Mouse (Mus musculus): Measurements from ENCODE around the gene Kcnt2. TPM values are rescaled to one million over a fixed set of nuclear protein-coding genes. Genes with fewer than 3 reads are reported as not detected.

Gene Kcnt2
- polyA plus RNA-seq, 1 experiment: not detected

- no peak for TF ChIP-seq CTCF (IDR thresholded peaks at IDR 0.05; ENCODE audit: control insufficient read depth, insufficient read depth, low read length)
- TF ChIP-seq POLR2A (IDR thresholded peaks at IDR 0.05; ENCODE audit: borderline replicate concordance, control insufficient read depth, low read depth, low read length): no peak
- H3K4me3 ChIP-seq (replicated peaks; ENCODE audit: control insufficient read depth, low read depth, low read length): no peak overlapping the region
- H3K27ac ChIP-seq (ENCODE audit: control insufficient read depth, insufficient read depth, low read depth, low read length, poor library complexity): no peak overlapping the region
These were observed 379.0 kb downstream of the Kcnt2 start for GRCm38 (mm10) chr1:140624918-140625317.

GRCm38 (mm10) chr1:140659607-140660340 is 413.8 kb downstream of the Kcnt2 start:
- WGBS: 54% methylated on average over 3 of the region's 3 CpGs
- H3K4me1 ChIP-seq (ENCODE audit: control insufficient read depth, insufficient read depth, low read length): no peaks in the 10 kb centered on the region
- no peak overlapping the region for H3K4me3 ChIP-seq (replicated peaks; ENCODE audit: control insufficient read depth, low read depth, low read length)
- TF ChIP-seq CTCF (IDR thresholded peaks at IDR 0.05; ENCODE audit: control insufficient read depth, insufficient read depth, low read length) (no peak), POLR2A (IDR thresholded peaks at IDR 0.05; ENCODE audit: borderline replicate concordance, control insufficient read depth, low read depth, low read length) (no peak)
- H3K27ac ChIP-seq (ENCODE audit: control insufficient read depth, insufficient read depth, low read depth, low read length, poor library complexity): no peak overlapping the region

More at GRCm38 (mm10) chr1:140624918-140625317, 379.0 kb downstream of the Kcnt2 start:
- H3K4me1 ChIP-seq (ENCODE audit: control insufficient read depth, insufficient read depth, low read length): no peaks in the 10 kb centered on the region

- H3K4me1 ChIP-seq (ENCODE audit: control insufficient read depth, insufficient read depth, low read length): no peaks in the 10 kb centered on the region
- no peak for TF ChIP-seq POLR2A (IDR thresholded peaks at IDR 0.05; ENCODE audit: borderline replicate concordance, control insufficient read depth, low read depth, low read length)
- TF ChIP-seq CTCF (IDR thresholded peaks at IDR 0.05; ENCODE audit: control insufficient read depth, insufficient read depth, low read length): no peak
- no peak overlapping the region for H3K4me3 ChIP-seq (replicated peaks; ENCODE audit: control insufficient read depth, low read depth, low read length)
- WGBS: 56% methylated on average over 12 of the region's 12 CpGs
- H3K27ac ChIP-seq (ENCODE audit: control insufficient read depth, insufficient read depth, low read depth, low read length, poor library complexity): no peak overlapping the region
These were observed 414.9 kb downstream of the Kcnt2 start for GRCm38 (mm10) chr1:140660751-140661403.

GRCm38 (mm10) chr1:140661404-140661787 is 415.4 kb downstream of the Kcnt2 start:
- Histone ChIP-seq H3K27ac (ENCODE audit: control insufficient read depth, insufficient read depth, low read depth, low read length, poor library complexity) (no peak overlapping the region), H3K4me1 (ENCODE audit: control insufficient read depth, insufficient read depth, low read length) (no peaks in the 10 kb centered on the region), H3K4me3 (replicated peaks; ENCODE audit: control insufficient read depth, low read depth, low read length) (no peak overlapping the region)
- 25% methylated on average over 3 of the region's 3 CpGs for WGBS
- TF ChIP-seq CTCF (IDR thresholded peaks at IDR 0.05; ENCODE audit: control insufficient read depth, insufficient read depth, low read length): no peak
- TF ChIP-seq POLR2A (IDR thresholded peaks at IDR 0.05; ENCODE audit: borderline replicate concordance, control insufficient read depth, low read depth, low read length): no peak

Other genes starting within 250 kb of the Kcnt2 start
- 4.0 and 4.9 TPM in 2 replicates for gene Cfh, start 62.4 kb upstream of the Kcnt2 start, polyA plus RNA-seq (2011; ENCODE audit: insufficient read depth, insufficient read length, low replicate concordance, missing spikeins)

All from bone marrow, adult 2 months (tissue).